Mouse (Mus musculus) stomach, postnatal 0 days (tissue): Measurements from ENCODE around the gene Tbl1x. TPM values are rescaled to one million over a fixed set of nuclear protein-coding genes. Genes with fewer than 3 reads are reported as not detected.

ENCODE experiments used
- ATAC-seq: fragments of 200-750 bp; cut with Nextera tagmentation; 2 replicates; pipeline ENCODE4 v1.8.0; 2017; ENCODE audit not compliant: low FRiP score, low TSS enrichment
- DNase-seq: peaks from one replicate; pipeline ENCODE4 v3.0.0-alpha.2; 2016; ENCODE audit warnings: low spot score
- H3K27ac ChIP-seq: fragments of 300-500 bp; sonication (generic); replicated peaks from 2 replicates; pipeline ENCODE4 v1.5.1; 2014; ENCODE audit warnings: mild to moderate bottlenecking, control low read depth
- H3K27me3 ChIP-seq: fragments of 300-500 bp; sonication (generic); 2 replicates; pipeline ENCODE4 v1.6.1; 2014; ENCODE audit warnings: low read length; ENCODE audit not compliant: control insufficient read depth, insufficient read depth
- H3K36me3 ChIP-seq: fragments of 300-500 bp; sonication (generic); 2 replicates; pipeline ENCODE4 v1.6.1; 2014; ENCODE audit warnings: low read length, mixed read lengths; ENCODE audit not compliant: control insufficient read depth, insufficient read depth
- H3K4me1 ChIP-seq: fragments of 300-500 bp; sonication (generic); replicated peaks from 2 replicates; pipeline ENCODE4 v1.6.1; 2014; ENCODE audit warnings: antibody characterized with exemption; ENCODE audit not compliant: control insufficient read depth, insufficient read depth
- H3K4me2 ChIP-seq: fragments of 300-500 bp; sonication (generic); replicated peaks from 2 replicates; pipeline ENCODE4 v1.6.1; 2014; ENCODE audit warnings: low read depth, mild to moderate bottlenecking, control low read depth, moderate library complexity
- H3K4me3 ChIP-seq: fragments of 300-500 bp; sonication (generic); 2 replicates; pipeline ENCODE4 v1.5.1; 2014; ENCODE audit warnings: low read depth, low read length, control low read depth
- H3K9ac ChIP-seq: fragments of 300-500 bp; sonication (generic); 2 replicates; pipeline ENCODE4 v1.6.1; 2014; ENCODE audit warnings: mild to moderate bottlenecking, low read length, control low read depth, mixed read lengths
- H3K9me3 ChIP-seq: fragments of 300-500 bp; sonication (generic); 2 replicates; pipeline ENCODE4 v1.6.1; 2016; ENCODE audit warnings: low read length; ENCODE audit not compliant: control insufficient read depth
- CTCF ChIP-seq: IDR thresholded peaks from 2 replicates; pipeline ENCODE4 v1.5.1; 2016; ENCODE audit warnings: antibody characterized with exemption, low read depth, mild to moderate bottlenecking, moderate library complexity
- EP300 ChIP-seq: optimal IDR thresholded peaks from 2 replicates; pipeline ENCODE3; 2016; ENCODE audit warnings: antibody characterized with exemption
- WGBS: fragments of 180-500 bp; shearing (Covaris S2); extraction: QIAGEN DNeasy Blood & Tissue Kit; methylation state at CpG from one replicate; pipeline ENCODE4 v1.1.7; 2014; 5-methylcytosine and 5-hydroxymethylcytosine counted together
- polyA plus RNA-seq: library from polyadenylated mRNA; unstranded; fragments of >200 nt; fragmentation: Nextera tagmentation; extraction: Ambion mirVana; gene quantifications from 2 replicates; pipeline ENCODE4 v1.2.1, GENCODE M21; 2015

The Tbl1x gene
- polyA plus RNA-seq, 1 experiment from 2014 or later: 25.7 TPM

DNA sequence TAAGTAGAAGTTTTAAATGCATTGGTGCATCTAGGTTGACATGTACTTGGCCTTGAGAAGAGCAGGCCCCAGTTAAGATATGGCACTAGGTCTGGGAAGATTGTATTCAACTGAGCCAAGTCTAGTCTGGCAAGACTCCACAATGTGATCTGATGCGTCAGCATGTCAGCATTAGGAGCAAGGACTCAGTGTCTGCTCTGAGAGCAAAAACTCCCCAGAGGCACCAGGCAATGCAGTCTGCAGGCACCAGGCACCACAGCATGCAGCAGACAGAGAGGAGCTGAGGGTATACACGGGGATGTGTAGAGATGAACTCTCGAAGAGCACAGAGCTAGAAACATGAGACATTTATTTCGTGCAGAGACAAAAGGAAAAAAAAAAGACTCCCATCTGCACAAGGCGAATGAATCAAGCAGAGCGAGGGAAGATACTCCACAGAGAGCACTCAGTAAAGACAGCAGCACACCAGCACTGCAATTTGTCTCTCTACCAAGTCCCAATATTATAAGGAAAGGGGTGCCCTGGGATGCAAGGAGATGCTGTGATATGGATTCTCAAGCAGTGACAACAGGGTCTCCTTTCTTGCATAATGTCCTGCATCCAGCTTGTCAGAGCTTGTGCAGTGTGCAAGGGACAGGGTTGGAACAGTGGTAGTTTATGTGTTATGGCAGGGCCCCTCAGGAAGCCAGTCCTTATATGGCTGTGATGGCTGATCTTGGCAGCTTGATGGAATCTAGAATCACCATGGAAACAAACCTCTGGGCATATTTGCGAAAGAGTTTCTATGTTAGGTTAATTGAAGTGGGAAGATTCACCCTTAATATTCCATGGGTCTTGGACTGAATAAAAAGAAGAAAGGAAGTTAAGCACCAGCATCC lies 22.7 kb upstream of the Tbl1x start:
- H3K27ac ChIP-seq: no peak overlapping the region
- no peaks in the 10 kb centered on the region for H3K4me1 ChIP-seq
- no peak overlapping the region for H3K4me3 ChIP-seq
- no peak overlapping the region for H3K4me2 ChIP-seq
- no peaks in the 10 kb centered on the region for H3K27me3 ChIP-seq
- WGBS: 50% methylated on average over 7 of the region's 7 CpGs
- H3K36me3 ChIP-seq: no peaks in the 10 kb centered on the region
- no peak for DNase-seq
- ATAC-seq: no peak
- H3K9me3 ChIP-seq: no peaks in the 10 kb centered on the region
- TF ChIP-seq CTCF (no peak), EP300 (no peak)
- H3K9ac ChIP-seq: no peak overlapping the region

DNA sequence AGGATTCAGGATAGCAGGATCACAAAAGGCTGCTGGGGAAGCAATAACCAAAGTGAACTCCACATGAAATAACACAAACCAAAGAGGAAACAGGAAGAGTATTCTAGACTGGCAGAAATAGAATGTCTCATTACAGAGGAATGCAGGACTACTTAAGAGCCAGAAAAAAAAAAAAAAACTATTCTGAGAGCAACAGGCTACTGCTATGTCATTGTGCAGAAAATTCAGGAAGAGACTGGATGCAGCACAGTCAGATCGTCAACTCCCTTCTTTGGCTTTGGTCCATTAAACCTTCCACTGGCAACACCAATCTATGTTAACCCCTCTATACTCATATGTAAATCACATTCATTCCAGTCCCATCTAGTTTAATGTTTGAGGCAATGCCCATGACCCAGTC lies 20.7 kb upstream of the Tbl1x start:
- Histone ChIP-seq H3K9me3 (no peaks in the 10 kb centered on the region), H3K27me3 (no peaks in the 10 kb centered on the region), H3K4me3 (no peak overlapping the region), H3K36me3 (no peaks in the 10 kb centered on the region), H3K4me1 (no peaks in the 10 kb centered on the region), H3K9ac (no peak overlapping the region), H3K4me2 (no peak overlapping the region), H3K27ac (no peak overlapping the region)
- DNase-seq: no peak
- WGBS: 42% methylated on average over 1 of the region's 1 CpGs
- no peak for ATAC-seq
- TF ChIP-seq EP300 (no peak), CTCF (no peak)

DNA sequence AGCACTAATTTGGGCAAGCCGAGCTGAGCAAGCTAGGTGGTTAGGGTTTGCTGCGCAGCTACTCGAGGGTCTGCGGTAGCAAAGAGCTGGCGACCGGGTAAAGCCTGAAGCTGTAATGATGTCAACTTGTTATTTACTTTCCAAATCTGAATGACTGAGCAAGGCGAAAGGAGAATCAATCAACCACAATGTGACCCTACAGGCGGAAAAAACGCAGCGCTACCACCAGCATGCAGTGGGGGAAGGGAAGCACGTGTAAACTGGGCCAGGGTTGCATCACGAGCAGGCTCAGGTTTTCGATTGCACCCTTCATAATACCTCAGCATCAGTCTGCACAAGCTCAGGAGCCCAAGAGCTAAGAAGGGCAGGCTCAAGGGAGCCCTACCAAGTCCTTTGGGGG lies 1.7 kb upstream of the Tbl1x start:
- no peak overlapping the region for H3K4me2 ChIP-seq
- H3K9ac ChIP-seq: no peak overlapping the region
- H3K4me3 ChIP-seq: no peak overlapping the region
- H3K9me3 ChIP-seq: no peaks in the 10 kb centered on the region
- H3K36me3 ChIP-seq: no peaks in the 10 kb centered on the region
- no peaks in the 10 kb centered on the region for H3K4me1 ChIP-seq
- no peaks in the 10 kb centered on the region for H3K27me3 ChIP-seq
- TF ChIP-seq EP300 (peak; percentile 88), CTCF (peak; percentile 19; the same call in 1 of the 2 replicates)
- peak; percentile 88 for DNase-seq
- peak; percentile 88 for ATAC-seq
- peak overlapping the region; percentile 95 for H3K27ac ChIP-seq
- WGBS: 11% methylated on average over 13 of the region's 13 CpGs

DNA sequence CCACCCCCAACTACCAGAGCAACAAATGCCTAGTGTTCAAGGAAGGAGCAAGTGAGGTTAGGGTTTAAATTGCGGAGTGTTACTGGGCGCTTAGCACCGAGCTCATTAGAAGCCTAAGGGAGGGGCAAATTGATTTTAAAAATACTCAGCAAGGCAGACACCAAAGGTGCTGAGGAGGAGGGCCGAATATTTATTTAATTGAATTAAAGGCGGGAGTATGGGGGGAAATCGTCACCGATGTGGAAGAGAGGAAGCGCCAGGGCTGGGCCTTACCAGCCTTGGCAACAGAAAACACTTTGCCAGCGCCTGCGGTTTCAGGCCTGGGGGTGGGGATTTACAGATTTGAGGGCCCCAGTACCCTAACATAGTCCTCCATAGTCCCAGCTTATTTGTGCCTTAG lies 1.0 kb upstream of the Tbl1x start:
- WGBS: 16% methylated on average over 10 of the region's 10 CpGs
- Histone ChIP-seq H3K4me1 (no peaks in the 10 kb centered on the region), H3K27me3 (no peaks in the 10 kb centered on the region), H3K4me3 (no peak overlapping the region), H3K36me3 (no peaks in the 10 kb centered on the region), H3K9me3 (no peaks in the 10 kb centered on the region), H3K27ac (peak overlapping the region; percentile 95), H3K9ac (no peak overlapping the region), H3K4me2 (peak overlapping the region; percentile 53)
- TF ChIP-seq EP300 (no peak), CTCF (no peak)
- ATAC-seq (no peak), DNase-seq (peak; percentile 21)

DNA sequence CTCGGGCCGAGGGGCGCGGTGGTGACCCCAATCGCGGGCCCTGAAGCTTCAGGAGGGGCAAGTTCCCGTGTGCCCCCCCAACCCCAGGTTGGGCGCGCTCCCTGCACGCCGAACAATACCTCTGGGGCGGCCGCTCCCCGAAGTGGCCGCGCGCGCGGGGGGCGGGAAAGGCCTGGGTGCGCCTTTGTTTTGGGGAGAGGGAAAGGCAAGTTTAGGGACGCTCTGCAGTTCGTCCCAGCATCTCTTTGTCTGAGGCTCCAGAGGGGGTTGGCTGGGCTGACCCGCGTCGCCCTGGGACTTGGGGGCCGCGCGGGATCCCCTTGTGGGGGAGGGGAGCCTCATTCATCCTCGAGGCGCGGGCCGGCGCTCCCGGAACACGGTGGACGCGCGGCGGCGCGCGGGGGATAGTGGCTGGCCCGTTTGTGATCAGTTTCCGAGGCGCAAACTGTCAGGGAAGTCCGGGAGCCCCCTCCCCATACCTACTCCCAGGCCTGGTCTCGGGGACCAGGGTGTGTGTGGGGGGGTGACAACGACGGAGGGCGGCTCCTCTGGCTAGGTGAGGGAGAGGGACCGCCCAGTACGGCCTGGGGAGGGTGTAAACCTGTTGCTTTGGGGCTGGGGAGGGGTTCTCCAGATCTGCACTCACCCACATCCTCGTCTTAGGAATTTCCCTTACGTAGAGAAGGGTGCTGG lies 634 bp downstream of the Tbl1x start:
- WGBS: 20% methylated on average over 37 of the region's 55 CpGs
- H3K9ac ChIP-seq: peak overlapping the region; percentile 83
- H3K4me3 ChIP-seq: peak overlapping the region; percentile 68
- peak; percentile 43 for ATAC-seq
- DNase-seq: peak; percentile 47
- H3K4me1 ChIP-seq: no peaks in the 10 kb centered on the region
- peak overlapping the region; percentile 95 for H3K27ac ChIP-seq
- TF ChIP-seq EP300 (no peak), CTCF (no peak)
- no peaks in the 10 kb centered on the region for H3K27me3 ChIP-seq
- H3K9me3 ChIP-seq: no peaks in the 10 kb centered on the region
- peak overlapping the region; percentile 53 for H3K4me2 ChIP-seq
- no peaks in the 10 kb centered on the region for H3K36me3 ChIP-seq
